Mouse (Mus musculus) heart, embryonic 15.5 days (tissue): ENCODE measurements around the gene Imp4. TPM values are rescaled to one million over a fixed set of nuclear protein-coding genes. Genes with fewer than 3 reads are reported as not detected.

ENCODE experiments used
- ATAC-seq: fragments of 200-750 bp; cut with Nextera tagmentation; replicated peaks from 2 replicates; pipeline ENCODE4 v1.8.0; 2017; ENCODE audit warnings: low read depth, moderate TSS enrichment; ENCODE audit not compliant: insufficient number of reproducible peaks, insufficient read depth, low FRiP score
- H3K27ac ChIP-seq: fragments of 300-500 bp; sonication (generic); 2 replicates; pipeline ENCODE4 v1.5.1; 2015; ENCODE audit warnings: mild to moderate bottlenecking, inconsistent platforms
- H3K27me3 ChIP-seq: fragments of 300-500 bp; sonication (generic); 2 replicates; pipeline ENCODE4 v1.6.1; 2015; ENCODE audit warnings: inconsistent platforms
- H3K36me3 ChIP-seq: fragments of 300-500 bp; sonication (generic); 2 replicates; pipeline ENCODE4 v1.6.1; 2015; ENCODE audit warnings: mild to moderate bottlenecking, inconsistent platforms
- H3K4me1 ChIP-seq: fragments of 300-500 bp; sonication (generic); replicated peaks from 2 replicates; pipeline ENCODE4 v1.6.1; 2015; ENCODE audit warnings: inconsistent platforms
- H3K4me2 ChIP-seq: fragments of 300-500 bp; sonication (generic); 2 replicates; pipeline ENCODE4 v1.6.1; 2015; ENCODE audit warnings: inconsistent platforms, mild to moderate bottlenecking, moderate library complexity
- H3K4me3 ChIP-seq: fragments of 300-500 bp; sonication (generic); 2 replicates; pipeline ENCODE4 v1.5.1; 2015; ENCODE audit warnings: mild to moderate bottlenecking, inconsistent platforms
- H3K9ac ChIP-seq: fragments of 300-500 bp; sonication (generic); 2 replicates; pipeline ENCODE4 v1.6.1; 2015; ENCODE audit warnings: mild to moderate bottlenecking, inconsistent platforms
- H3K9me3 ChIP-seq: fragments of 300-500 bp; sonication (generic); replicated peaks from 2 replicates; pipeline ENCODE4 v1.6.1; 2016; ENCODE audit warnings: inconsistent platforms
- WGBS: fragments of 180-500 bp; shearing (Covaris S2); methylation state at CpG from one replicate; pipeline ENCODE4 v1.1.7; 2015; ENCODE audit warnings: mixed read lengths; 5-methylcytosine and 5-hydroxymethylcytosine counted together
- microRNA-seq: library from miRNA; unstranded; fragments of <30 nt; microRNA quantifications from one replicate; pipeline ENCODE4, GENCODE M21; 2016
- polyA plus RNA-seq: library from polyadenylated mRNA; unstranded; fragments of >200 nt; fragmentation: Nextera tagmentation; extraction: Ambion mirVana; gene quantifications from 2 replicates; pipeline ENCODE4 v1.2.1, GENCODE M21; 2015

Gene Imp4
- polyA plus RNA-seq, 1 experiment from 2014 or later = 50.2 TPM

DNA sequence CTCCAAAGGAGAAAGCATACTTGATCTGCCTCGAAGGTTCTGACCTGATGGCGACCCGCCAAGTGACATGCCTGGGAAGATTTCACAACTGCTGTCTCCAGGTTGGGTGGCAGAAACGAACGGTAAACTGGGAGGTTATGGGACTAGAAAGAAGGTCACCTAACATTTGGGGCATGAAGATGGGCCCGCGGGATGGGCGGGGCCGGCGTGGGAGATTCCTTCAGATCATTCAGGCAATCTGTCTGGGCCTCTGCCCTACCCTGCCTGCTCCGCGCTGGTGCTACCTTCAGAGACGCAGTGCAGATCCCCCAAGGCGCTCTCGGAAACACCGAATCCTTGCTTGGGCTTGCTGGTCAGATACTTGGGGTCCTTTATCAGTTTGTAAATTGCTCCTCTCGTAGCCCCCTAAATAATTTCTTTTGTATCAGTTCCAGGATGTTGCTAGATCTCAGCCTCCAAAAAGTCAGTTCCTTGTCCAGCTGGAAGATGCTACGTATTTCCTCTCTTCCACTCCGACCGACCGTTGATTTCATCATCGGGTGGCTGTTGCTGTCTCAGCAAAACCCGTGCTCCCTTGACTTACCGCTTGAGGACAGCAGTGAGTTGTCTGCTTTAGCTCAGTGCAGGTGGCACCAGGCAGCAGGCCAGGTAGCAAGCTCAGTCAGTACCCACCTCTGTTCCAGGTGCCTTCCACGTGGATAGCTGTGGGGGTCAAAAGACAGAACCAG lies 46.0 kb downstream of the Imp4 start:
- H3K27ac ChIP-seq = no peak overlapping the region
- peak overlapping the region; percentile 36 for H3K4me3 ChIP-seq
- peak overlapping the region; percentile 66 for H3K4me2 ChIP-seq
- WGBS = 4% methylated on average over 25 of the region's 25 CpGs
- no peak overlapping the region for H3K9ac ChIP-seq
- H3K4me1 ChIP-seq = peaks cover 11% of the 10 kb centered on the region
- no peaks in the 10 kb centered on the region for H3K9me3 ChIP-seq
- ATAC-seq = 0 out of 2 replicates have a peak, but pooled peaks have one; percentile 33
- no peaks in the 10 kb centered on the region for H3K36me3 ChIP-seq
- no peaks in the 10 kb centered on the region for H3K27me3 ChIP-seq

DNA sequence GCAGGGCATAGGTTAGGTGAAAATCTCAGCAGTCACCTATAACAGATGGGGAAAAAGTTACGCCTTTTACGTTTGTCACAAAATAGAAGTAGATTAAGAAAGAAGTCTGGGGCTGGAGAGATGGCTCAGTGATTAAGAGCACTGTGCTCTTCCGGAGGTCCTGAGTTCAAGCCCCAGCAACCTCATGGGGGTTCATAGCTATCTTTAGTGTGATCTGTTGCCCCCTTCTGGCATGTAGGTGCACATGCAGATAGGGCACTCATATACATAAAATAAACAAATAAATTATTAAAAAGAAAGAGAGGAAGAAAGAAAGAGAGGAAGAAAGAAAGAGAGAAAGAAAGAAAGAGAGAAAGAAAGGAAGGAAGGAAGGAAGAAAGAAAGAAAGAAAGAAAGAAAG lies 47.7 kb downstream of the Imp4 start:
- Histone ChIP-seq H3K27me3 (no peaks in the 10 kb centered on the region), H3K4me3 (no peak overlapping the region), H3K4me2 (no peak overlapping the region), H3K36me3 (no peaks in the 10 kb centered on the region), H3K4me1 (peaks cover 11% of the 10 kb centered on the region), H3K27ac (no peak overlapping the region), H3K9ac (no peak overlapping the region), H3K9me3 (no peaks in the 10 kb centered on the region)
- WGBS = 86% methylated on average over 3 of the region's 3 CpGs
- ATAC-seq = no peak

DNA sequence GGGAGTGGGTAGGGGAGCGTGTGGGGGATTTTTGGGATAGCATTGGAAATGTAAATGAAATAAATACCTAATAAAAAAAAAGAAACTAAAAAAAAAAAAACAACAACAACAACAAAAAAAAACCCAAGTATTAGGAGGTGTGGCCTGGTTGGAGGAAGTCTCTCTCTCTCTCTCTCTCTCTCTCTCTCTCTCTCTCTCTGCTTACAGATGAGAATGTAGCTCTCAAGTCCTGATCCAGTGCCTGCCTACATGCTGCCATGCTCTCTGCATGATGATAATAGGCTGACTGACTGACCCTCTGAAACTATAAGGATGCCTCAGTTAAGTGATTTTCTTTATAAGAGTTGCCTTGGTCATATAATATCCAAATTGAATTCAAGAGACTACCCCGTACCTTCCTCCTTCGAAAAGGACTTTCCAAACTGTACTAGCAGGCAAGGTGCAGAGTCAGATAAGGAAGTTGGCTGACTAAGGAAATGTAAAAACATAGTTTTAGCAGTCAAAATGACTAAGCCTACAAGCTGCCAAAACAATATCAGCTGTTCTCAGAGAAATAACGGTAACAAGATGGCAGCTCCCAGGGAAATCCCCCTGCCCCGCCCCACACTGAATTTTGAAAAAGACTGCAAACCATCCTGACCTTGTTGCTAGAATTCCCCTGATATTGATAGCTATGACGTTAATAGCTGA lies 50.3 kb downstream of the Imp4 start:
- Histone ChIP-seq H3K9ac (no peak overlapping the region), H3K27me3 (no peaks in the 10 kb centered on the region), H3K27ac (no peak overlapping the region), H3K4me3 (no peak overlapping the region), H3K4me2 (no peak overlapping the region), H3K9me3 (no peaks in the 10 kb centered on the region), H3K36me3 (no peaks in the 10 kb centered on the region), H3K4me1 (peaks cover 8% of the 10 kb centered on the region)
- no peak for ATAC-seq
- 83% methylated on average over 6 of the region's 6 CpGs for WGBS

DNA sequence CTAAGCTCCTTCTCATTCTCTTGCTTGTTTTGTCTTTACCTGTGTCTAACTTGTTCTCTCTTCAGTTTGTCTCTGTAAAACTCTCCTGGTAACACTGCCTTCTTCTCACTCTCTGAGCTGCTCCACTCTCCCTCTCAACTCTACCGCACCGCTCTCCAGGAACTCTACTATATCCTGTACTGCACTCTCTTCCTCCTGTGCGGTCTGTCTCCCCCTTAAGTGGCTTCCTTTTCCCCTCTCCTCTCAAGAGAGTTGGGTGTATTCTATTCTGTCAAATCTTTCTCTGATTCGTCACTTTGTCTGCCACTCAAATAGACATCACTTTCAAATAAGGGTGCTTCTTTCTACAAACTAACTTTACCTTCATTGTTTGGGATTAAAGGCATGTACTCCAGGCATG lies 51.8 kb downstream of the Imp4 start:
- no peak for ATAC-seq

More for the DNA sequence above, 51.8 kb downstream of the Imp4 start:
- Histone ChIP-seq H3K9ac (no peak overlapping the region), H3K9me3 (no peaks in the 10 kb centered on the region), H3K4me2 (no peak overlapping the region), H3K4me3 (no peak overlapping the region), H3K36me3 (no peaks in the 10 kb centered on the region), H3K27ac (no peak overlapping the region), H3K27me3 (no peaks in the 10 kb centered on the region), H3K4me1 (no peaks in the 10 kb centered on the region)
- WGBS = 78% methylated on average over 4 of the region's 4 CpGs

Small RNAs within 50 kb of the gene (microRNA-seq; reads per million reads assigned to microRNA genes)
- gene Mir5103 = 3.4 reads per million, percentile 12 among the genes with 10 or more reads in this experiment

Other genes starting within 250 kb of the Imp4 start
- 41.4 and 44.3 TPM in 2 replicates for gene Ccdc115, start 179 bp upstream of the Imp4 start, polyA plus RNA-seq
- 12.0 and 17.9 TPM in 2 replicates for gene Ptpn18, start 19.9 kb downstream of the Imp4 start, polyA plus RNA-seq
- gene Prss39, start 58.6 kb downstream of the Imp4 start, polyA plus RNA-seq = not detected in 2 replicates
- 0.18 TPM in 1 of 2 replicates, not detected in the other for gene Cfc1, start 95.8 kb downstream of the Imp4 start, polyA plus RNA-seq
- not detected in 2 replicates for gene Prss40, start 121.1 kb downstream of the Imp4 start, polyA plus RNA-seq
- 0.04 and 0.19 TPM in 2 replicates for gene Amer3, start 139.8 kb downstream of the Imp4 start, polyA plus RNA-seq